Mouse (Mus musculus): ENCODE measurements around the gene 4930442H23Rik. TPM values are rescaled to one million over a fixed set of nuclear protein-coding genes. Genes with fewer than 3 reads are reported as not detected.

Gene 4930442H23Rik
- polyA plus RNA-seq, 1 experiment: not detected

- Histone ChIP-seq H3K4me1 (ENCODE audit: control insufficient read depth, insufficient read depth, low read length) (no peaks in the 10 kb centered on the region), H3K4me3 (ENCODE audit: insufficient read depth, low read length) (no peak overlapping the region), H3K27ac (ENCODE audit: insufficient read depth, low read depth, low read length) (no peak overlapping the region)
- TF ChIP-seq CTCF (IDR thresholded peaks at IDR 0.05; ENCODE audit: low read depth, low read length): no peak
- no peak for TF ChIP-seq POLR2A (IDR thresholded peaks at IDR 0.05; ENCODE audit: borderline replicate concordance, low read depth, low read length)
Measured at GRCm38 (mm10) chr10:81198990-81199389, 15.3 kb upstream of the 4930442H23Rik start.

- TF ChIP-seq POLR2A (IDR thresholded peaks at IDR 0.05; ENCODE audit: borderline replicate concordance, low read depth, low read length) (no peak), CTCF (IDR thresholded peaks at IDR 0.05; ENCODE audit: low read depth, low read length) (no peak)
- Histone ChIP-seq H3K27ac (ENCODE audit: insufficient read depth, low read depth, low read length) (no peak overlapping the region), H3K4me3 (ENCODE audit: insufficient read depth, low read length) (no peak overlapping the region), H3K4me1 (ENCODE audit: control insufficient read depth, insufficient read depth, low read length) (no peaks in the 10 kb centered on the region; the same call in 1 of the 2 replicates)
Measured at GRCm38 (mm10) chr10:81198230-81198629, 14.6 kb upstream of the 4930442H23Rik start.

GRCm38 (mm10) chr10:81197305-81197704, 13.7 kb upstream of the 4930442H23Rik start:
- Histone ChIP-seq H3K4me1 (ENCODE audit: control insufficient read depth, insufficient read depth, low read length) (no peaks in the 10 kb centered on the region; the same call in 1 of the 2 replicates), H3K27ac (ENCODE audit: insufficient read depth, low read depth, low read length) (no peak overlapping the region), H3K4me3 (ENCODE audit: insufficient read depth, low read length) (no peak overlapping the region)
- TF ChIP-seq POLR2A (IDR thresholded peaks at IDR 0.05; ENCODE audit: borderline replicate concordance, low read depth, low read length): no peak
- no peak for TF ChIP-seq CTCF (IDR thresholded peaks at IDR 0.05; ENCODE audit: low read depth, low read length)

GRCm38 (mm10) chr10:81196470-81197065, 12.9 kb upstream of the 4930442H23Rik start:
- peaks cover 5% of the 10 kb centered on the region for H3K4me1 ChIP-seq (ENCODE audit: control insufficient read depth, insufficient read depth, low read length)
- no peak overlapping the region for H3K27ac ChIP-seq (ENCODE audit: insufficient read depth, low read depth, low read length)
- TF ChIP-seq POLR2A (IDR thresholded peaks at IDR 0.05; ENCODE audit: borderline replicate concordance, low read depth, low read length) (no peak), CTCF (IDR thresholded peaks at IDR 0.05; ENCODE audit: low read depth, low read length) (no peak)
- H3K4me3 ChIP-seq (ENCODE audit: insufficient read depth, low read length): no peak overlapping the region

GRCm38 (mm10) chr10:81195300-81195699, 11.7 kb upstream of the 4930442H23Rik start:
- H3K27ac ChIP-seq (ENCODE audit: insufficient read depth, low read depth, low read length): no peak overlapping the region
- peaks cover 15% of the 10 kb centered on the region for H3K4me1 ChIP-seq (ENCODE audit: control insufficient read depth, insufficient read depth, low read length)
- no peak for TF ChIP-seq POLR2A (IDR thresholded peaks at IDR 0.05; ENCODE audit: borderline replicate concordance, low read depth, low read length)
- no peak for TF ChIP-seq CTCF (IDR thresholded peaks at IDR 0.05; ENCODE audit: low read depth, low read length)
- H3K4me3 ChIP-seq (ENCODE audit: insufficient read depth, low read length): no peak overlapping the region

- TF ChIP-seq CTCF (IDR thresholded peaks at IDR 0.05; ENCODE audit: low read depth, low read length): no peak
- no peak for TF ChIP-seq POLR2A (IDR thresholded peaks at IDR 0.05; ENCODE audit: borderline replicate concordance, low read depth, low read length)
- Histone ChIP-seq H3K27ac (ENCODE audit: insufficient read depth, low read depth, low read length) (no peak overlapping the region), H3K4me1 (ENCODE audit: control insufficient read depth, insufficient read depth, low read length) (peaks cover 15% of the 10 kb centered on the region), H3K4me3 (ENCODE audit: insufficient read depth, low read length) (no peak overlapping the region)
Measured at GRCm38 (mm10) chr10:81193991-81194774, 10.5 kb upstream of the 4930442H23Rik start.

- TF ChIP-seq POLR2A (IDR thresholded peaks at IDR 0.05; ENCODE audit: borderline replicate concordance, low read depth, low read length) (no peak), CTCF (IDR thresholded peaks at IDR 0.05; ENCODE audit: low read depth, low read length) (no peak)
- Histone ChIP-seq H3K27ac (ENCODE audit: insufficient read depth, low read depth, low read length) (no peak overlapping the region), H3K4me1 (ENCODE audit: control insufficient read depth, insufficient read depth, low read length) (peaks cover 15% of the 10 kb centered on the region)
Measured at GRCm38 (mm10) chr10:81192968-81193501, 9.4 kb upstream of the 4930442H23Rik start.

GRCm38 (mm10) chr10:81192270-81192967, 8.8 kb upstream of the 4930442H23Rik start:
- TF ChIP-seq CTCF (IDR thresholded peaks at IDR 0.05; ENCODE audit: low read depth, low read length): no peak
- TF ChIP-seq POLR2A (IDR thresholded peaks at IDR 0.05; ENCODE audit: borderline replicate concordance, low read depth, low read length): no peak
- H3K4me1 ChIP-seq (ENCODE audit: control insufficient read depth, insufficient read depth, low read length): peaks cover 15% of the 10 kb centered on the region
- peak overlapping the region; percentile 80 for H3K4me3 ChIP-seq (ENCODE audit: insufficient read depth, low read length)
- peak overlapping the region; percentile 80 for H3K27ac ChIP-seq (ENCODE audit: insufficient read depth, low read depth, low read length)

More at GRCm38 (mm10) chr10:81192968-81193501, 9.4 kb upstream of the 4930442H23Rik start:
- H3K4me3 ChIP-seq (ENCODE audit: insufficient read depth, low read length): peak overlapping the region; percentile 80

- Histone ChIP-seq H3K4me1 (ENCODE audit: control insufficient read depth, insufficient read depth, low read length) (peaks cover 15% of the 10 kb centered on the region), H3K4me3 (ENCODE audit: insufficient read depth, low read length) (peak overlapping the region; percentile 80; the same call in 1 of the 2 replicates), H3K27ac (ENCODE audit: insufficient read depth, low read depth, low read length) (peak overlapping the region; percentile 59)
- TF ChIP-seq CTCF (IDR thresholded peaks at IDR 0.05; ENCODE audit: low read depth, low read length) (no peak), POLR2A (IDR thresholded peaks at IDR 0.05; ENCODE audit: borderline replicate concordance, low read depth, low read length) (no peak)
Measured at GRCm38 (mm10) chr10:81191342-81191982, 7.8 kb upstream of the 4930442H23Rik start.

Data from bone marrow macrophage, adult 2 months (primary cell).